Mouse (Mus musculus) G1E (cell line): Measurements from ENCODE around the gene Mmp8.

Source experiments
- CTCF ChIP-seq: IDR thresholded peaks from 2 replicates; pipeline ENCODE4 v1.5.1; 2012; ENCODE audit warnings: low read depth, low read length, inconsistent platforms, mixed read lengths
- GATA1 ChIP-seq: IDR thresholded peaks from 2 replicates; pipeline ENCODE4 v1.6.1; 2012; ENCODE audit warnings: borderline replicate concordance, low read length, inconsistent platforms, mixed read lengths

DNA sequence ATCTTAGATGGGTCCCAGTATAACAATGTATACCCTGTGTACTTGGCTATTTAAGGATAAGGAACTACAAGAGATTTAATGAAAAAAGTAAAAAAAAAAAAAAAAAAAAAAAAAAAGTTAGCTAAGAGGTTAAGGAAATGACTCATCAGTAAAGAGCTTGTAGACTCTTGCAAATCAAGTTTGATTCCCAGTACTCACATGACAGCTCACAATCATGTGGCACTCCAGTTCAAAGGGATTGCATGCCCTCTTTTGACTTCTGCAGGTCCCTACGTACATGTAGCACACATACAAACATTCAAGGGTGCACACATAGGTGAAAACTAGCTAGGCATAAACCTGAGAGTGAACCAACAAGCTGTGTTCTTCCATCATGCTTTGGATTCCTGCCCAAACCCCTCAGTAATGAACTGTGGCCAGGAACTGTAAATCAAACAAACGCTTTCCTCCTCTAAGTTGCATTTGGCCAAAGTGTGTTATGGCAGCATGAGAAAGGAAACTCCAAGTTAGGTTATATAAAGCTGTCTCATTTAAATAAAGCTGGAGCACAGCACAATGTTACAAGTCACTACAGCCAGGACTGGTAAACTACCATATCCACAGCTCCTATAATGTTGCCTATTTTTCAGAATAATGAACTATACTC is 14.5 kb downstream of the Mmp8 start:
- TF ChIP-seq GATA1 (no peak), CTCF (no peak)
